Mouse (Mus musculus): ENCODE measurements around the gene Vcl. TPM values are rescaled to one million over a fixed set of nuclear protein-coding genes. Genes with fewer than 3 reads are reported as not detected.

Gene Vcl
- total and polyA plus RNA-seq, 3 experiments = 2.1 to 4.6 (median 4.5) TPM

- Histone ChIP-seq H3K9ac (ENCODE audit: insufficient read depth, low read depth) (no peak overlapping the region), H3K4me2 (ENCODE audit: insufficient read depth, low read depth, poor library complexity, severe bottlenecking) (peak overlapping the region; percentile 46), H3K4me3 (replicated peaks in 1 of 3; ENCODE audit: low read depth in 2 of 3, low read length in 2 of 3, poor library complexity in 1 of 3) (peak overlapping the region in 1 of 3 experiments; percentile 35), H3K36me3 (replicated peaks in 1 of 2; ENCODE audit: control insufficient read depth in 1 of 2, insufficient read depth in 1 of 2, low read length in 1 of 2) (no peaks in the 10 kb centered on the region), H3K4me1 (ENCODE audit: control insufficient read depth in 1 of 2, insufficient read depth in 2 of 2) (peaks cover 6 to 38% of the 10 kb centered on the region in 2 experiments; a peak in 3 of 4 replicates), H3K27ac (ENCODE audit: insufficient read depth, low read depth) (peak overlapping the region; percentile 27; the same call in 1 of the 2 replicates), H3K27me3 (replicated peaks) (no peaks in the 10 kb centered on the region), H3K9me3 (replicated peaks; ENCODE audit: low read length) (no peaks in the 10 kb centered on the region), H3K79me2 (replicated peaks; ENCODE audit: control insufficient read depth, extremely low read depth, insufficient read depth, poor library complexity, severe bottlenecking) (no peaks in the 10 kb centered on the region)
- dilution Hi-C loops (cut with MboI; ENCODE audit: extremely low pct_ligation_motif_present, extremely low pct_unique_long_range_greater_than_20kb, low sequenced_read_pairs) = no loop called here
- in situ Hi-C loops (cut with MboI; ENCODE audit: low pct_ligation_motif_present, low pct_unique_long_range_greater_than_20kb, low sequenced_read_pairs) = loop anchor here (10.0 kb wide), 1 partner anchor 110 kb away; no protein-coding TSS in a partner anchor
- TF ChIP-seq JUN (IDR thresholded peaks at IDR 0.05; ENCODE audit: insufficient read depth, low read depth, low read length) = no peak
- TF ChIP-seq NELFE (IDR thresholded peaks at IDR 0.05; ENCODE audit: low read depth, low read length) = no peak
- no peak for TF ChIP-seq CHD1 (IDR thresholded peaks at IDR 0.05; ENCODE audit: low read depth, low read length)
- TF ChIP-seq GABPA (IDR thresholded peaks at IDR 0.05; ENCODE audit: insufficient replicate concordance, low read depth, low read length) = no peak
- no peak for TF ChIP-seq MAFK (IDR thresholded peaks at IDR 0.05; ENCODE audit: insufficient replicate concordance, low read length)
- TF ChIP-seq CTCF (conservative IDR thresholded peaks at IDR 0.05 in 1 of 2, IDR thresholded peaks at IDR 0.05 in 1 of 2; ENCODE audit: low read depth in 2 of 2, low read length in 2 of 2) = no peak
- no peak for DNase-seq (ENCODE audit: extremely low read depth)
These were observed 44.5 kb upstream of the Vcl start for GRCm38 (mm10) chr14:20884691-20885090.

GRCm38 (mm10) chr14:20885091-20885888, 43.9 kb upstream of the Vcl start:
- peak; percentile 87 for DNase-seq (ENCODE audit: extremely low read depth)
- peak overlapping the region; percentile 34; the same call in 1 of the 2 replicates for H3K9ac ChIP-seq (ENCODE audit: insufficient read depth, low read depth)
- dilution Hi-C loops (cut with MboI; ENCODE audit: extremely low pct_ligation_motif_present, extremely low pct_unique_long_range_greater_than_20kb, low sequenced_read_pairs) = no loop called here
- TF ChIP-seq NELFE (IDR thresholded peaks at IDR 0.05; ENCODE audit: low read depth, low read length) (peak; percentile 69), EP300 (IDR thresholded peaks at IDR 0.05; ENCODE audit: low read length) (peak; percentile 90), JUND (conservative IDR thresholded peaks at IDR 0.05; ENCODE audit: low read depth, low read length) (peak; percentile 70), UBTF (IDR thresholded peaks at IDR 0.05; ENCODE audit: low read depth, low read length) (no peak), CHD2 (IDR thresholded peaks at IDR 0.05; ENCODE audit: low read length) (peak; percentile 53; the same call in 1 of the 2 replicates), MXI1 (IDR thresholded peaks at IDR 0.05; ENCODE audit: low read depth, low read length) (peak; percentile 50; the same call in 1 of the 2 replicates), ZC3H11A (IDR thresholded peaks at IDR 0.05; ENCODE audit: low read depth, low read length) (no peak), ZMIZ1 (IDR thresholded peaks at IDR 0.05; ENCODE audit: low read depth, low read length) (peak; percentile 72), MAFK (IDR thresholded peaks at IDR 0.05; ENCODE audit: insufficient replicate concordance, low read length) (0 out of 2 replicates have a peak, but pooled peaks have one; percentile 44), IRF4 (IDR thresholded peaks at IDR 0.05; ENCODE audit: low read depth, low read length) (peak; percentile 56; the same call in 1 of the 2 replicates), SIN3A (IDR thresholded peaks at IDR 0.05; ENCODE audit: low read length) (peak; percentile 91), KAT2A (IDR thresholded peaks at IDR 0.05; ENCODE audit: insufficient replicate concordance, low read length) (no peak), POLR2AphosphoS2 (IDR thresholded peaks at IDR 0.05; ENCODE audit: low read depth, low read length) (no peak), RCOR1 (conservative IDR thresholded peaks at IDR 0.05; ENCODE audit: low read depth, low read length) (0 out of 2 replicates have a peak, but pooled peaks have one; percentile 65), CHD1 (IDR thresholded peaks at IDR 0.05; ENCODE audit: low read depth, low read length) (peak; percentile 43; the same call in 1 of the 2 replicates), GABPA (IDR thresholded peaks at IDR 0.05; ENCODE audit: insufficient replicate concordance, low read depth, low read length) (no peak), MEF2A (IDR thresholded peaks at IDR 0.05; ENCODE audit: borderline replicate concordance, low read depth, low read length) (peak; percentile 90), HCFC1 (IDR thresholded peaks at IDR 0.05; ENCODE audit: low read depth, low read length) (peak; percentile 20; the same call in 1 of the 2 replicates), NRF1 (IDR thresholded peaks at IDR 0.05; ENCODE audit: low read depth, low read length) (no peak), ETS1 (conservative IDR thresholded peaks at IDR 0.05; ENCODE audit: low read depth, low read length) (peak; percentile 91), MAX (IDR thresholded peaks at IDR 0.05; ENCODE audit: low read length) (peak; percentile 65), SMC3 (IDR thresholded peaks at IDR 0.05; ENCODE audit: low read depth, low read length) (peak; percentile 7; the same call in 1 of the 2 replicates), TCF12 (IDR thresholded peaks at IDR 0.05; ENCODE audit: low read depth, low read length) (peak; percentile 67; the same call in 1 of the 2 replicates), CTCF (conservative IDR thresholded peaks at IDR 0.05 in 1 of 2, IDR thresholded peaks at IDR 0.05 in 1 of 2; ENCODE audit: low read depth in 2 of 2, low read length in 2 of 2) (no peak), ELF1 (IDR thresholded peaks at IDR 0.05; ENCODE audit: low read depth, low read length) (peak; percentile 74), MAZ (IDR thresholded peaks at IDR 0.05; ENCODE audit: low read depth, low read length) (peak; percentile 43; the same call in 1 of the 2 replicates), POLR2A (IDR thresholded peaks at IDR 0.05; ENCODE audit: low read depth, low read length) (peak; percentile 54)

More at GRCm38 (mm10) chr14:20885091-20885888, 43.9 kb upstream of the Vcl start:
- no peaks in the 10 kb centered on the region for H3K79me2 ChIP-seq (replicated peaks; ENCODE audit: control insufficient read depth, extremely low read depth, insufficient read depth, poor library complexity, severe bottlenecking)
- no peaks in the 10 kb centered on the region for H3K36me3 ChIP-seq (replicated peaks in 1 of 2; ENCODE audit: control insufficient read depth in 1 of 2, insufficient read depth in 1 of 2, low read length in 1 of 2)
- H3K4me2 ChIP-seq (ENCODE audit: insufficient read depth, low read depth, poor library complexity, severe bottlenecking) = peak overlapping the region; percentile 46
- H3K4me3 ChIP-seq (replicated peaks in 1 of 3; ENCODE audit: low read depth in 2 of 3, low read length in 2 of 3, poor library complexity in 1 of 3) = peak overlapping the region in 1 of 3 experiments; percentile 35
- in situ Hi-C loops (cut with MboI; ENCODE audit: low pct_ligation_motif_present, low pct_unique_long_range_greater_than_20kb, low sequenced_read_pairs) = loop anchor here (10.0 kb wide), 1 partner anchor 110 kb away; no protein-coding TSS in a partner anchor
- peaks cover 6 to 38% of the 10 kb centered on the region in 2 experiments; a peak in 3 of 4 replicates for H3K4me1 ChIP-seq (ENCODE audit: control insufficient read depth in 1 of 2, insufficient read depth in 2 of 2)
- H3K9me3 ChIP-seq (replicated peaks; ENCODE audit: low read length) = no peaks in the 10 kb centered on the region
- no peaks in the 10 kb centered on the region for H3K27me3 ChIP-seq (replicated peaks)
- H3K27ac ChIP-seq (ENCODE audit: insufficient read depth, low read depth) = peak overlapping the region; percentile 67

Measured in CH12.LX (cell line).